Comparison of ENCODE assay signal across 20 mouse cellular contexts in the genomic region with DNA sequence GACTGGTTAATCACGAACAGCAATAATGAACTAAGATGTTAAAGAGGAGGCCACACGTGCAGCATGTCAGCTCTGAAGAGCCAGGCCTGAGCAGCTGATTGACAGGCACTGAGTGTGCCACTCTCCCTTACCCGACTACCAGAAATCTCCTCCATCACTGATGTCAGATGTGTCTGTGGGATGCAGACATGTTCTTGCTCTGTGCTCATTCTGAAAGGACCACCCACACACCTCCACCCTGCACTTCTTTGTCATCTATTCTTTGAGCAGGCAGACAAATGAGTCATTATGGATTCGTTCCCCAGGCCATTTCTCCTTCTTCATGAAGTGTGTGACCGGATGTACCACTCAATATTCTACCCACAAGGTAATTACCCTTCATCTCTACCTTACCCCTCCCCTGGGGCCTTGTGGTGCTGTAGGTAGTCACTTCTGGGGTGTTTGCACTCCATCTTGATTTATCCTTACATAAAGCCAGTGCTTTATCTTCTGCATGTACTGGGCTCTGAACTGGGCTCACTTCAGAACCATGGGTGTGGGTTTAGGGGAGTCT.
DNase-seq lines count a peak whose midpoint lies in the region; ATAC-seq and TF ChIP-seq lines count a peak whose summit lies in the region.
"Had no signal": no experiment of that assay in that cellular context is flagged by ENCODE, and none has a peak within 500 bp of the region (broad histone marks: within the 10 kb centered on the region; RNA-seq: fewer than 3 reads in every experiment).

No protein-coding gene starts in this region.

- no peak for TF ChIP-seq POLR2A in CH12.LX (IDR thresholded peaks at IDR 0.05; ENCODE audit: low read depth, low read length)

- H3K4me3 ChIP-seq in CH12.LX (replicated peaks in 1 of 3; ENCODE audit: low read depth in 2 of 3, low read length in 2 of 3, poor library complexity in 1 of 3): no peak overlapping the region
- H3K4me3 ChIP-seq: embryonic facial prominence, embryonic 15.5 days; forebrain, embryonic 12.5 days; heart, embryonic 15.5 days; limb, embryonic 15.5 days; midbrain, embryonic 15.5 days; stomach, embryonic 15.5 days had no signal

- dilution Hi-C loops in CH12.LX (cut with MboI; ENCODE audit: extremely low pct_ligation_motif_present, extremely low pct_unique_long_range_greater_than_20kb, low sequenced_read_pairs): no loop called here

- H3K36me3 ChIP-seq in CH12.LX (replicated peaks in 1 of 2; ENCODE audit: control insufficient read depth in 1 of 2, insufficient read depth in 1 of 2, low read length in 1 of 2): no peaks in the 10 kb centered on the region
- H3K36me3 ChIP-seq: embryonic facial prominence, embryonic 15.5 days; forebrain, embryonic 12.5 days; heart, embryonic 15.5 days; limb, embryonic 15.5 days; midbrain, embryonic 15.5 days; stomach, embryonic 15.5 days had no signal

- ATAC-seq in inflammation-experienced regulatory T-cells, adult 6 months: peak; percentile 60
- ATAC-seq: hindbrain, embryonic 16.5 days; midbrain, embryonic 15.5 days had no signal

- peaks cover 0 to 5% of the 10 kb centered on the region in 2 experiments; a peak in 1 of 4 replicates for H3K4me1 ChIP-seq in CH12.LX (ENCODE audit: control insufficient read depth in 1 of 2, insufficient read depth in 2 of 2)
- H3K4me1 ChIP-seq: embryonic facial prominence, embryonic 15.5 days; forebrain, embryonic 12.5 days; limb, embryonic 15.5 days; midbrain, embryonic 15.5 days; stomach, embryonic 15.5 days had no signal

- no peak for TF ChIP-seq EP300 in CH12.LX (IDR thresholded peaks at IDR 0.05; ENCODE audit: low read length)

- no peaks in the 10 kb centered on the region for H3K9me3 ChIP-seq in CH12.LX (replicated peaks; ENCODE audit: low read length)
- H3K9me3 ChIP-seq: embryonic facial prominence, embryonic 15.5 days; forebrain, embryonic 12.5 days; heart, embryonic 15.5 days; limb, embryonic 15.5 days; midbrain, embryonic 15.5 days; stomach, embryonic 15.5 days had no signal

- intact Hi-C loops in left cerebral cortex, postnatal 10 days (cut with DNase I): no loop called here
- intact Hi-C loops in left cerebral cortex, postnatal 25 days (cut with DNase I): loop anchor here (10.0 kb wide), 1 partner anchor 205 kb away; no protein-coding TSS in a partner anchor

- TF ChIP-seq RAD21 in CH12.LX (IDR thresholded peaks at IDR 0.05; ENCODE audit: low read depth, low read length): no peak

- no peak for TF ChIP-seq CTCF in CH12.LX (conservative IDR thresholded peaks at IDR 0.05 in 1 of 2, IDR thresholded peaks at IDR 0.05 in 1 of 2; ENCODE audit: low read depth in 2 of 2, low read length in 2 of 2)

- DNase-seq in left cerebral cortex, adult 18-20 months (ENCODE audit: low spot score in 2 of 2): peak; percentile 32 to 56
- DNase-seq in left cerebral cortex, postnatal 10 days (ENCODE audit: extremely low spot score in 1 of 2, low spot score in 2 of 2): no peak
- DNase-seq in CH12.LX (ENCODE audit: extremely low read depth) (peak; percentile 28), liver (no peak)
- peak; percentile 38 to 70 for DNase-seq in left cerebral cortex, postnatal 25 days (ENCODE audit: low spot score in 2 of 2)
- no peak for DNase-seq in kidney, postnatal 4 days
- DNase-seq: cerebellum, adult 11-12 months; kidney, adult 2 months; kidney, postnatal 36 days; lung, adult 18-20 months; thymus, postnatal 14 days had no signal

- no peaks in the 10 kb centered on the region for H3K79me2 ChIP-seq in CH12.LX (replicated peaks; ENCODE audit: control insufficient read depth, extremely low read depth, insufficient read depth, poor library complexity, severe bottlenecking)

- in situ Hi-C loops in CH12.LX (cut with MboI; ENCODE audit: low pct_ligation_motif_present, low pct_unique_long_range_greater_than_20kb, low sequenced_read_pairs): no loop called here

- H3K27ac ChIP-seq in CH12.LX (ENCODE audit: insufficient read depth, low read depth): no peak overlapping the region
- H3K27ac ChIP-seq: embryonic facial prominence, embryonic 15.5 days; forebrain, embryonic 12.5 days; heart, embryonic 15.5 days; limb, embryonic 15.5 days; macrophage; midbrain, embryonic 15.5 days; stomach, embryonic 15.5 days had no signal

- H3K9ac ChIP-seq in CH12.LX (ENCODE audit: insufficient read depth, low read depth): no peak overlapping the region
- H3K9ac ChIP-seq: embryonic facial prominence, embryonic 15.5 days; forebrain, embryonic 12.5 days; heart, embryonic 15.5 days; limb, embryonic 15.5 days; midbrain, embryonic 15.5 days; stomach, embryonic 15.5 days had no signal

- no peaks in the 10 kb centered on the region for H3K27me3 ChIP-seq in CH12.LX (replicated peaks)
- H3K27me3 ChIP-seq: embryonic facial prominence, embryonic 15.5 days; forebrain, embryonic 12.5 days; heart, embryonic 15.5 days; limb, embryonic 15.5 days; midbrain, embryonic 15.5 days; stomach, embryonic 15.5 days had no signal

- no peak overlapping the region for H3K4me2 ChIP-seq in CH12.LX (ENCODE audit: insufficient read depth, low read depth, poor library complexity, severe bottlenecking)
- H3K4me2 ChIP-seq: embryonic facial prominence, embryonic 15.5 days; forebrain, embryonic 12.5 days; heart, embryonic 15.5 days; limb, embryonic 15.5 days; midbrain, embryonic 15.5 days; stomach, embryonic 15.5 days had no signal

TF ChIP-seq in CH12.LX, 34 proteins besides CTCF, POLR2A, EP300 and RAD21:
- no peak for TF ChIP-seq MXI1 (IDR thresholded peaks at IDR 0.05; ENCODE audit: low read depth, low read length)

Comparison
In these comparisons a context has a peak if more than half of its experiments do, and no peak if none do; other contexts are left out.
1. DNase-seq: peak in left cerebral cortex, adult 18-20 months (2 of 2), CH12.LX (single experiment) and left cerebral cortex, postnatal 25 days (2 of 2); none in left cerebral cortex, postnatal 10 days (0 of 2), liver (single experiment) and kidney, postnatal 4 days (0 of 2).